Mouse (Mus musculus) thymus, adult 2 months (tissue): ENCODE results near the gene Agbl4. TPM values are rescaled to one million over a fixed set of nuclear protein-coding genes. Genes with fewer than 3 reads are reported as not detected.

Experiments
- DNase-seq: peaks from one replicate; pipeline ENCODE4 v3.0.0; 2021
- H3K27ac ChIP-seq: fragments of 200-500 bp; 2 replicates; pipeline ENCODE4 v1.5.1; 2012; ENCODE audit warnings: low read length, control low read depth; ENCODE audit not compliant: control insufficient read depth, insufficient read depth
- H3K27me3 ChIP-seq: fragments of 200-500 bp; 2 replicates; pipeline ENCODE4 v1.6.1; 2012; ENCODE audit warnings: mild to moderate bottlenecking, low read length, moderate library complexity, mixed read lengths; ENCODE audit not compliant: control insufficient read depth, insufficient read depth
- H3K36me3 ChIP-seq: fragments of 200-500 bp; 2 replicates; pipeline ENCODE4 v1.6.1; 2012; ENCODE audit warnings: mild to moderate bottlenecking, low read length, moderate library complexity; ENCODE audit not compliant: control insufficient read depth, insufficient read depth
- H3K4me1 ChIP-seq: fragments of 200-500 bp; replicated peaks from 2 replicates; pipeline ENCODE4 v1.6.1; 2012; ENCODE audit warnings: low read length; ENCODE audit not compliant: control insufficient read depth, insufficient read depth
- H3K4me3 ChIP-seq: fragments of 200-500 bp; 2 replicates; pipeline ENCODE4 v1.5.1; 2012; ENCODE audit warnings: mild to moderate bottlenecking, low read length, control low read depth, moderate library complexity; ENCODE audit not compliant: control insufficient read depth, insufficient read depth
- CTCF ChIP-seq: fragments of 200-500 bp; IDR thresholded peaks from 2 replicates; pipeline ENCODE4 v1.5.1; 2012; ENCODE audit warnings: mild to moderate bottlenecking, control low read depth, low read length, moderate library complexity, borderline replicate concordance; ENCODE audit not compliant: control insufficient read depth, poor library complexity, insufficient read depth; ENCODE audit errors: extremely low read depth
- POLR2A ChIP-seq: fragments of 200-500 bp; IDR thresholded peaks from 2 replicates; pipeline ENCODE4 v1.6.1; 2012; ENCODE audit warnings: mild to moderate bottlenecking, low read length, control low read depth, moderate library complexity; ENCODE audit not compliant: control insufficient read depth, poor library complexity, insufficient read depth; ENCODE audit errors: extremely low read depth
- WGBS: fragments of 180-500 bp; shearing (Covaris S2); methylation state at CpG from one replicate; pipeline ENCODE4 v1.1.7; 2018; 5-methylcytosine and 5-hydroxymethylcytosine counted together
- polyA plus RNA-seq: library from polyadenylated mRNA; depleted of rRNA; stranded (reverse); fragments of >200 nt; gene quantifications from 2 replicates; pipeline ENCODE4 v1.2.3, GENCODE M21; 2012

Agbl4 gene
- polyA plus RNA-seq, 1 experiment, result 0.07 TPM

- Histone ChIP-seq H3K4me3 (no peak overlapping the region), H3K27me3 (no peaks in the 10 kb centered on the region), H3K36me3 (no peaks in the 10 kb centered on the region), H3K27ac (no peak overlapping the region), H3K4me1 (no peaks in the 10 kb centered on the region)
- DNase-seq, result no peak
- TF ChIP-seq CTCF (no peak), POLR2A (no peak)
- 75% methylated on average over 3 of the region's 3 CpGs for WGBS
Observed at GRCm38 (mm10) chr4:111471726-111472125, 1074.3 kb downstream of the Agbl4 start.

GRCm38 (mm10) chr4:111472511-111472910, 1075.0 kb downstream of the Agbl4 start:
- Histone ChIP-seq H3K27ac (no peak overlapping the region), H3K4me1 (no peaks in the 10 kb centered on the region), H3K4me3 (no peak overlapping the region), H3K36me3 (no peaks in the 10 kb centered on the region), H3K27me3 (no peaks in the 10 kb centered on the region)
- no peak for DNase-seq
- TF ChIP-seq POLR2A (no peak), CTCF (no peak)
- 78% methylated on average over 3 of the region's 3 CpGs for WGBS

- no peaks in the 10 kb centered on the region for H3K27me3 ChIP-seq
- TF ChIP-seq POLR2A (no peak), CTCF (no peak)
- H3K36me3 ChIP-seq, result no peaks in the 10 kb centered on the region
- DNase-seq, result no peak
- WGBS, result 86% methylated on average over 1 of the region's 1 CpGs
- no peaks in the 10 kb centered on the region for H3K4me1 ChIP-seq
- H3K4me3 ChIP-seq, result no peak overlapping the region
- no peak overlapping the region for H3K27ac ChIP-seq
Observed at GRCm38 (mm10) chr4:111473014-111473413, 1075.6 kb downstream of the Agbl4 start.

GRCm38 (mm10) chr4:111475374-111475971, 1078.0 kb downstream of the Agbl4 start:
- no peaks in the 10 kb centered on the region for H3K27me3 ChIP-seq
- no peak for DNase-seq
- TF ChIP-seq POLR2A (no peak), CTCF (no peak)
- H3K4me1 ChIP-seq, result no peaks in the 10 kb centered on the region
- H3K27ac ChIP-seq, result no peak overlapping the region
- no peak overlapping the region for H3K4me3 ChIP-seq
- no peaks in the 10 kb centered on the region for H3K36me3 ChIP-seq
- 89% methylated on average over 10 of the region's 10 CpGs for WGBS

- no peak for DNase-seq
- H3K27me3 ChIP-seq, result no peaks in the 10 kb centered on the region
- H3K4me3 ChIP-seq, result no peak overlapping the region
- H3K36me3 ChIP-seq, result no peaks in the 10 kb centered on the region
- H3K4me1 ChIP-seq, result no peaks in the 10 kb centered on the region
- TF ChIP-seq POLR2A (no peak), CTCF (no peak)
- H3K27ac ChIP-seq, result no peak overlapping the region
- 80% methylated on average over 4 of the region's 4 CpGs for WGBS
Observed at GRCm38 (mm10) chr4:111477507-111477906, 1080.0 kb downstream of the Agbl4 start.

- Histone ChIP-seq H3K27me3 (no peaks in the 10 kb centered on the region), H3K4me1 (0 out of 2 replicates have a peak, but pooled peaks cover 2% of the 10 kb centered on the region), H3K27ac (no peak overlapping the region), H3K4me3 (no peak overlapping the region), H3K36me3 (no peaks in the 10 kb centered on the region)
- WGBS, result 93% methylated on average over 5 of the region's 5 CpGs
- TF ChIP-seq CTCF (no peak), POLR2A (no peak)
- DNase-seq, result no peak
Observed at GRCm38 (mm10) chr4:111483499-111483898, 1086.0 kb downstream of the Agbl4 start.

GRCm38 (mm10) chr4:111485189-111485588, 1087.7 kb downstream of the Agbl4 start:
- no peak overlapping the region for H3K27ac ChIP-seq
- H3K4me3 ChIP-seq, result no peak overlapping the region
- TF ChIP-seq CTCF (no peak), POLR2A (no peak)
- no peaks in the 10 kb centered on the region for H3K27me3 ChIP-seq
- H3K4me1 ChIP-seq, result 0 out of 2 replicates have a peak, but pooled peaks cover 2% of the 10 kb centered on the region
- 63% methylated on average over 5 of the region's 5 CpGs for WGBS
- no peak for DNase-seq
- no peaks in the 10 kb centered on the region for H3K36me3 ChIP-seq
